9 mouse cellular contexts compared by ENCODE assay signal in the genomic region with DNA sequence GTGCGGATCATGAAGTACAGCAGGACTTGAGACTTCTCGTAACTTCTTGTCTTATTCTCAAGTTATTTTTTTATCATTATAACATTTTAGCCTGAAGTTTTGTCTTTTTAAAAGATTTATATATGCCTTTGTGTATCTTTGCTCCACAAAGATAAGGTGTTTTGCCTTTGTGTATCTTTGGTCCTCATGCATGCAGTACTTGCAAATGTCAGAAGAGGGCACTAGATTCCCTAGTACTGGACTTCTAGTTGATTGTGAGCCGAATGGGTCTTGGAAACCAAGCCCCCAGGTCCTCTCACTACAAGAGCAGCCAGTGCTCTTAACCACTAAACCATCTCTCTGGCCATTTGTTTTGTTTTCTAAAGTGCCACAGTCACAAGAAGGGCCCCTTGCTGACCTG. TPM values are rescaled to one million over a fixed set of nuclear protein-coding genes. Genes with fewer than 3 reads are reported as not detected.
A peak's percentile ranks its signal among the peaks of the same experiment; 100 is the strongest.
DNase-seq lines count a peak whose midpoint lies in the region; TF ChIP-seq lines count a peak whose summit lies in the region.
"Had no signal": no experiment of that assay in that cellular context is flagged by ENCODE, and none has a peak within 500 bp of the region (broad histone marks: within the 10 kb centered on the region; RNA-seq: fewer than 3 reads in every experiment).

No protein-coding gene starts in this region.

- peak; percentile 64 for TF ChIP-seq CTCF in left cerebral cortex, adult 2 months (IDR thresholded peaks at IDR 0.05)
- TF ChIP-seq CTCF in E14TG2a.4 (conservative IDR thresholded peaks at IDR 0.05; ENCODE audit: low read length), result peak; percentile 66

- H3K27me3 ChIP-seq in E14TG2a.4 (ENCODE audit: insufficient read depth, low read length), result no peaks in the 10 kb centered on the region

- peak; percentile 69 for DNase-seq in cerebellum, adult 9-10 months
- DNase-seq in cerebellum, adult 11 months, result no peak
- no peak for DNase-seq in left cerebral cortex, adult 2 months (ENCODE audit: extremely low spot score in 1 of 2, low spot score in 2 of 2)
- no peak for DNase-seq in left cerebral cortex, postnatal 36 days (ENCODE audit: low spot score in 2 of 2)
- peak; percentile 7 to 39 for DNase-seq in kidney, postnatal 36 days
- DNase-seq in urinary bladder, adult 2 months (ENCODE audit: low spot score), result no peak
- DNase-seq in right cerebral cortex, postnatal 14 days, result no peak

- intact Hi-C loops in left cerebral cortex, adult 2 months (cut with DNase I), result no loop called here
- intact Hi-C loops in left cerebral cortex, postnatal 36 days (cut with DNase I), result no loop called here

- H3K27ac ChIP-seq in left cerebral cortex, adult 2 months, result no peak overlapping the region

- H3K4me3 ChIP-seq in left cerebral cortex, adult 2 months, result no peak overlapping the region
- no peak overlapping the region for H3K4me3 ChIP-seq in E14TG2a.4 (replicated peaks; ENCODE audit: low read length)
- H3K4me3 ChIP-seq: myocyte had no signal

- no peaks in the 10 kb centered on the region for H3K4me1 ChIP-seq in E14TG2a.4 (replicated peaks; ENCODE audit: low read depth, low read length)

- no peaks in the 10 kb centered on the region for H3K9me3 ChIP-seq in E14TG2a.4 (ENCODE audit: low read length)

- no peaks in the 10 kb centered on the region for H3K36me3 ChIP-seq in E14TG2a.4 (ENCODE audit: insufficient read depth, low read length)

RNA-seq across cellular contexts. Expression of gene Gm17087, which starts 13.6 kb away (rescaled TPM):
- total RNA-seq in left cerebral cortex, adult 2 months (2021), result not detected
- not detected for total RNA-seq in left cerebral cortex, postnatal 36 days (2021)
- not detected in 2 replicates for polyA plus RNA-seq in urinary bladder, adult 2 months (2012; rRNA removed)
- polyA plus RNA-seq: myocyte had no signal

RNA-seq across cellular contexts. Expression of gene Pde10a, which starts 55.2 kb away (rescaled TPM):
- 100 to 1,000 TPM in 1 of 2 experiments, 10 to 100 TPM in 1; 78.0 to 113 TPM for total RNA-seq in left cerebral cortex, adult 2 months (2021)
- 100 to 1,000 TPM in 1 of 2 experiments, 10 to 100 TPM in 1; 75.0 to 128 TPM for total RNA-seq in left cerebral cortex, postnatal 36 days (2021)
- polyA plus RNA-seq in urinary bladder, adult 2 months (2012; rRNA removed), result 1.7 and 2.4 TPM in 2 replicates

Comparison
In these comparisons a context has a peak if more than half of its experiments do, and no peak if none do; other contexts are left out.
1. DNase-seq: peak in cerebellum, adult 9-10 months (single experiment) and kidney, postnatal 36 days (2 of 2); none in cerebellum, adult 11 months (single experiment), left cerebral cortex, adult 2 months (0 of 2), left cerebral cortex, postnatal 36 days (0 of 2), urinary bladder, adult 2 months (single experiment) and right cerebral cortex, postnatal 14 days (single experiment).